Mouse (Mus musculus): ENCODE measurements around the gene Cyren. TPM values are rescaled to one million over a fixed set of nuclear protein-coding genes. Genes with fewer than 3 reads are reported as not detected.

Gene Cyren
- 1 to 10 TPM; 2.6 to 4.1 TPM for total RNA-seq (2021)
- long read RNA-seq, experiment 1, partial matches to known transcripts = 2 of 17 reads
- long read RNA-seq, experiment 1, other reads (novel, unspliced or antisense) = 14 of 17 reads
- long read RNA-seq, experiment 2, partial matches to known transcripts = 0 of 9 reads
- long read RNA-seq, experiment 2, other reads (novel, unspliced or antisense) = 7 of 9 reads

- DNase-seq = peak; percentile 96
These were observed at the start of gene Cyren for GRCm38 (mm10) chr6:34877509-34878321. Gene Cyren, minus strand, starts transcription at chr6:34878060.

- DNase-seq = no peak
These were observed 49.7 kb upstream of the Cyren start for GRCm38 (mm10) chr6:34927594-34927993.

GRCm38 (mm10) chr6:34927156-34927555 is 49.3 kb upstream of the Cyren start:
- peak; percentile 37 for DNase-seq

DNA sequence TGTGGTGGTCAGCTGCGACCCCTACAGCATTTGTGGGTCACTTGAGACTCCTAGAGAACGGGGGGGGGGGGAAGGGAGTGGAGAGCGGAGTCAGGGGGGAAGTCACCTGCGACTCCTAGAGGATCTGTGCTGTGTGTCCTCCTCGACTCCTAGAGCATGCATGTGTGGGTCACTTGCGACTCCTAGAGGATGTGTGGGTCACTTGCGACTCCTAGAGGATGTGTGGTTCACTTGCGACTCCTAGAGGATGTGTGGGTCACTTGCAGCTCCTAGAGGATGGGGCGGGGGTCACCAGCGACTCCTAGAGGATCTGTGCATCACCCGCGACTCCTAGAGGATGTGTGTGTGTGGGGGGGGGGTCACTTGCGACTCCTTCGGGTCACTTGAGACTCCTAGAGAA is 44.1 kb upstream of the Cyren start:
- peak; percentile 24 for DNase-seq

DNA sequence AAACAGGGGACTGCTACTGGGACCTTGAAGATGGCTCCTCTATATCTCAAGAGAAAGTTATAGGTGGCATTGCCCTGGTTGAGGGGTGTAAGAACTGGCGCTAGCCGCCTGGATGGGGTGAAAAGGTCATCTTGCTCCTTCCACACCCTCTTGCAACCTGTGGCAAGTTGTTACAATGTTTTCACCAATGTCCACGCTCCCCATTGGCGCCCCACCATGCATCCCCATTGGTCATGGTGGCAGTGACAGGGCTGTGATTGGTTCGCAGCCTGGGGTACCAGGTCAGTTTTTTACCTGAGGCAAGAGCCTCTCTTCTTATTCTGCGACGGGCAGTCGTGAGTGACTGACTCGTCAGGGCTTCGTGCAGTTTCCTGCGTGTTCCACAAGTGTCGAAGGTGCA is 42.8 kb upstream of the Cyren start:
- DNase-seq = no peak

DNA sequence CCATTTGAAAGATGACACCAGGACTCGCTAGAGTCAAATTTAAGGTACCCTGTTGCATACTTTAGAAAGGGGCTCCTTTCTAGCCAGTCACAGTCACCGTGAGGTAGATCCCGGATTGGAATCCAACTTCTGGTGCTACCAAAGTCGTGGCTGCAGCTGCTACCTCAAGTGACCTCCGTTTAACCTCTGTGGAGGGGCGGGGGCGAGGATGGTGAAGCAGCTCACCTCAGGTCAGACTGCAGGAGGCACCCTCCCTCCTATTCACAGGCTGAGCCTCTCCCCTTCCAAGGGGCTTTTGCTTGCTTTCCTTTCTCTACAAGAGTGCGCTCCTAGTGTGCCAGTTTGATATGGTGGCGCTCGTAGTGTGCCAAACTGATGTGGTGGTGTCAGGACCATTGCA is 42.1 kb upstream of the Cyren start, which contains the start of gene Stra8:
Stra8 (plus strand) TSS at position 208 of the 400 bp plus-strand sequence.
- no peak for DNase-seq

DNA sequence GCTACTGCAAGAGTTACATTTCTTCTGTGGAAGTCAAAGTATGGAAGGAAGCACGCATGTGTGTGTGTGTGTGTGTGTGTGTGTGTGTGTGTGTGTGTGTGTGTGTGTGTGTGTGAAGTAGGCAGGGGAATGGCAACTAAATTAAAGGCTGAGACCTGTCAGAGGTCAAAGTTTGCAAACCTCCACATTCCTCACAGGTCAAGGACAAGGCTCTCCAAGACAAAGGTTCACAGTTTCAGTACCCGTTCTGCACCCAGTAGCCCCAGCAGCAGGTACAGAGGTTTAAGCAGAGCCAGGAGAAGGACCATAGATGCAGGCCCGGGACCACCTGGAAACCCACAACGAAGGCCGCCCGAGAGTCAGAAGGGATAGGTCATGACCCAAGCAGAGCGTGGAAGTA is 41.3 kb upstream of the Cyren start:
- DNase-seq = no peak

DNA sequence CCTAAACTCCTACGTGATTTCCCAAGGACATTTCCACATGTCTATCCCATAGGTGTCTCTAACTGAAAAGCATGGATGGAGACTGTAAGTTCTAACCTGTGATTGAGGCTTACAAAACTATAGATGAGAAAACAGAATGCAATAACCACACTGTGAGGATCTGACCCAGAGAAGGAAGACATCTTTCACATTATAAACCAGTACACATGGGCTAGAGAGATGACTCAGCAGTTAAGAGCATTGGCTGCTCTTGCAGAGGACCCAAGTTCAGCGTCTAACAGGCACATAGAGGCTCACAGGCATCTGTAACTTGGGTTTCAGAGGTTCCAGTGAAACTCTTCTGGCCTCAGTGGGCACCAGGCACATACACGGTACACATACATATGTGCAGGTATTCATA is 36.6 kb upstream of the Cyren start:
- no peak for DNase-seq

DNA sequence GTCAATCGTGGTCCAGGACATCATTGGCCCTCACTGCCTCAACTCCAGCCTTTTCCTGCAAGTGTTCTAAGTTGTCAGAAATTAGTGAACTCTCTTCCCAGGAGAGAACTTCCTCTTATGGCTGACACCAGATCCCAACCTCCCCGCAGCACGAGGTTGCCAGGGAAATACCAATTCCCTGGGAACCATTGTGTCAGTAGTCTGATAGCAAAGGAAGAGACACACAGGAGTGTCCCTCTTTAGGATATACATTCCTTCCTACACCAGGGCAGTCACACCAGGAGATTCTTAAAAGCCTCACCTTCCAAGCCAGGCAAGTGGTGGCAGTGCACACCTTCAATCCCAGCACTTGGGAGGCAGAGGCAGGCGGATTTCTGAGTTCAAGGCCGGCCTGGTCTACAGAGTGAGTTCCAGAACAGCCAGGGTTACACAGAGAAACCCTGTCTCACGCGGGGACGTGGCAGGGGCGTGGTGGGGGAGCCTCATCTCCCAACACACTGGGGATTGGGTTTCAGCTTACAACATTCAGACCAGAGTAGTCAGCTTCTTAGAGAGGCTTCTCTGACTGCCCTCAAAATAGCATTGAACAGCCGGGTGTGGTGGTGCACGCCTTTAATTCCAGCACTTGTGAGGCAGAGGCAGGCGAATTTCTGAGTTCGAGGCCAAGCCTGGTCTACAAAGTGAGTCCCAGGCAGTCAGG is 35.6 kb upstream of the Cyren start:
- DNase-seq = no peak

DNA sequence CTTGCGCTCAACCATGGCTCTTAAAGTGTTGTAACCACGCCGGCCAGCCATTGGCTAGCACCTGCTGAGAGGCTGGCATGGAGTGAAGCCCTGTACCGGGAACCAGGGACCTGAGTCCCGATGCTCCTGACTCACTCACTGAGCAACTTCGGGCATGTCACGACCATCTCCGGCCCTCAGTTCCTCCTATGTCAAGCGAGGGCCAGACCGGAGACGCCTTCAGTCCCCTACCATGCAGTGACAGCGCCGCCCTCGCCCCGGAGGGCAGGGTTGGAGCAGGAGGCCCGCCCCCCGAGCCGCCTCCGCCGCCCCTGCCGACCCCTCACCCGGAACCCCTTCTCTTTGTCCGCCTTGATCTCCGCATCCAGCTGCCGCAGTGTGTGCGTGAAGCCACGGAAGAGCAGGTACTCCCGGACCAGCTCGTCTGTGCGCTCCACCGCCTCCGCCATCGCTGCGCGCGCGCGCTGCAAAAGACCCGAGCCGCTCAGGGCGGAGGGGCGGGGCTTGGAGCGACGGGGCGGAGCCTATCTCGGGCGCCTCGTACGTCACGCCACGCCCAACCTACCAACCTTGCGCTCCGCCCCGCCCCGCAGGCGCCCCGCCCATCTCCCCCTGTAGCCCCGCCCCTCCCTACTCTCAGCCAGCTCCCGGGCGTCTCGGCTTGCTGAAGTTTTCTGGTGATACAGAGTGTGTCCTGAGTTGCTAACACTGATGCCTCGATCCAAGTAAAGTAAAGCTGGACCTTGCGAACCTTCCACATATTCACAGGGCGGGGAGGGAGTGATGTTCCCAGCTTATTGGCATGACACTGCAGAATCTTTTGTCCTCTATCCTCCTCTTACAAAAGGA is 32.7 kb upstream of the Cyren start, which contains the start of gene Wdr91:
Wdr91 (minus strand) TSS at position 506 of the 849 bp plus-strand sequence.
- DNase-seq = peak; percentile 90

- DNase-seq = no peak
These were observed 31.9 kb upstream of the Cyren start for GRCm38 (mm10) chr6:34909631-34910345.

- DNase-seq = no peak
These were observed 29.9 kb upstream of the Cyren start for GRCm38 (mm10) chr6:34907696-34908260.

GRCm38 (mm10) chr6:34907121-34907614 is 29.3 kb upstream of the Cyren start:
- peak; percentile 44 for DNase-seq

DNA sequence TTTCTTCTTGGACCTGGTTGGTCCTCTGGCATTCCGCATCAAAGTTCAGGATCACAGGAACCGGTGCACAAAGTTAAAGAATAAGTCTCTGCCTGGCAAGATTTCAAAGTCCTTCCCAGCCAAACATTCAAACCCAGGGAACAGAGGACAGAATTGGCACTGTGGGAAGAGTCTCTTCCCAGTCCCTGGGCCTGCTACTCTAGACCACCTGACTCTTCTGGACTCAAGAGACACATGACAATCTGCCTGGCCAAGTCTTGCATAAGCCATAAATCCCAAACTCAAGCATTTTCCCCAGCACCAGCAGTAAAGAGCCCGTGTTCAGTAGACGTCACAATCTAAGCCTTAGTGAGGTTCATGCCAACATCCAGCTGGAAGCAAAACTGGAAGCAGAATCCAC is 28.8 kb upstream of the Cyren start:
- DNase-seq = peak; percentile 38

- DNase-seq = no peak
These were observed 28.3 kb upstream of the Cyren start for GRCm38 (mm10) chr6:34906125-34906524.

DNA sequence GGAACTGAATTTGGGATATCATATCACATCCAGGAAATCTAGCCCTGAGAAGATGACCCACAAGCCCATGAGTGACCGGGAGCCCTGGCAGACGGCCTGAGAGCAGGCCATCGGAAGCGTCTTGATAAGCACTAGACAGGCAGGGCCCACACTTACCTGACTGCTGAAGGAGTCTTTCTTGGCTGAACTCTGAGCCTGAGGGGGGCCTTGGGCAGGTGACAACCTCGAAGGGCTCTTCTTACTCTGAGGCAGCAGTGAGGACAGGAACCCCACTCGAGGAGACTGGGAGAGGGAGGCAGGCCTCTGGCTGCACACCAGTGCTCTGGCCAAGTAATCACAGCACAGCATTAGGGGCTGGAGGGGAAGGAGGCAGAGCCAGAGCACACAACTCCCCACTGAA is 26.5 kb upstream of the Cyren start:
- no peak for DNase-seq

DNA sequence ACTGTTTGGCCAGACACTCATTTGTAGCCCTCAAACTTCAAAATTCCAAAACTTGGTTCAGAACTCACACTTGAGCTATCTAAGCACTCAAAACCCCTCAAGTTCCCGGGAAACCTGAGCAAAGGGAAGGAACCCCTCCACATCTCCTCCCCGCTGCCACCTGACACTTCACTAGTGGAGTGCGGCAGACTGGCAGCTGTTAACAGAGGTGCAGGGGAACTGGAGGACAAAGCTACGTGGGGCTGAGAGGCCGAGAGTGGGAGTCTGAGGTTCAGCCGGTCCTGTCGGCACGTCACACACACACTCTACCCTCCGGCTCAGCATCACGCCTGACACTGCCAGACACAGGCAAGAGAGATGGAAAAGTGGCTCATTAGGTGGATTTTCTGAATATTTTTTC is 26.0 kb upstream of the Cyren start:
- no peak for DNase-seq

DNA sequence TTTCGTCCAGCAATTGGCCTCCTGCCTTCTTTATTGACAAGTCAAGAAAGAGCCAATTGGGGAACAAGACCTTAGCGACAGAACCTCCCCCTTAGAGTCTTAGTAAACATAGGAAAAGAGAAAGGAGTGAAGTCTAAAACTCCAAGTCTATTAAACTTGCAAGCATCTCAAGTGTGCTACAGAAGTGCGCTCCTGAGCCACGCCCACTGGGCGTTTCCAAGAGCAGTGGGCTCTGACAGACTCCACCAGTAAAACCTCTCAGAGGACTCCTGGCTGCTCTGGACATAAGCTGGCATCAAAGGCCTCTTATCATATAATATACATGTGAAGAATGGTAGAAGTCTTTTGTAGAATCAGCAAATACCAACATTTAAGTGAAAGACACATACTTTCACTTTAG is 25.6 kb upstream of the Cyren start:
- no peak for DNase-seq

DNA sequence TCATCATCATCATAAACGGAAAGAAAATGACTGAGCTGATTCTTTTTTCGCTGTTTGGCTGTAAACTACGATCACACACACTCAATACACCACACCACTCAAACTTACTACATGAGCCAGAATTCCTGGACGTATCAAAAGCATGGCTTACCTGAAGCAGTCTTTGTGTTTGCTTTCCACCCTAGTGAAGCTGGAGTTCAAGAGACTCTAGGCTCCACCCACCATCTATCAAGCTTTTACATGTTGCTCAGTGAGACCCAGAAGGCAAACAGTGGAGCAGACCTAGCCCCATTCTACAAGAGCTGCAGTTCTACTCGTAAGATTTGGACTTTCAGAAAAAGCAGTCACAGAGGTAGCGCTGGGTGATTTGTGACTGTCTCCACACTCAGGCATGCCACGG is 24.7 kb upstream of the Cyren start:
- DNase-seq = no peak

- no peak for DNase-seq
These were observed 24.1 kb upstream of the Cyren start for GRCm38 (mm10) chr6:34901911-34902444.

DNA sequence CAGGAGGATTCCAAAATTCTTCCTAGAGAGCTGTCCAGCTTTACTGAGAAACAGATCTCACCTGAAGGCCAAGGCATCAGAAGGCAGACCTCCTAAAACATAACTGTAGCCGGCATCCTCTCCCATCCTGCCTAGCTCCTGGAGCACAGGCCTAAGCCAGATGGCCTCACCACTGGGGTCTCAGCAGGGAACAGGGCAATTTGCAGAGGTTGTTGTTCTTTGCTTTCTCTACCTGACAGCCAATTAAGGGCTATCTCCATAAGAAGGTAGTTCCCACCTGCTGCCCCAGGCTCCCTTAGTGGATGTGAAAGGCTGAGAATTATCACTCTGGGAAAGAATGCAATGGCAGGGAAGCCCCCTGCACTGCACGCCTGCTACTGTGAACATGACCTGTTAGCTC is 23.1 kb upstream of the Cyren start:
- DNase-seq = no peak

Measured in gastrocnemius, postnatal 25 days (tissue).